Comparison of ENCODE assay signal across 10 mouse cellular contexts in genomic region chr14:29837063-29837462, GRCm38 (mm10).
DNase-seq lines count a peak whose midpoint lies in the region; ATAC-seq lines count a peak whose summit lies in the region.
"Had no signal": no experiment of that assay in that cellular context is flagged by ENCODE, and none has a peak within 500 bp of the region (broad histone marks: within the 10 kb centered on the region; RNA-seq: fewer than 3 reads in every experiment).

No protein-coding gene starts in this region.

- no peaks in the 10 kb centered on the region for H3K9me3 ChIP-seq in kidney, embryonic 15.5 days (replicated peaks)
- H3K9me3 ChIP-seq in forebrain, embryonic 14.5 days (replicated peaks; ENCODE audit: control insufficient read depth, low read length), result no peaks in the 10 kb centered on the region

- H3K36me3 ChIP-seq in kidney, embryonic 15.5 days, result no peaks in the 10 kb centered on the region
- no peaks in the 10 kb centered on the region for H3K36me3 ChIP-seq in forebrain, embryonic 14.5 days (ENCODE audit: control insufficient read depth, insufficient read depth, low read length)

- no peaks in the 10 kb centered on the region for H3K27me3 ChIP-seq in kidney, embryonic 15.5 days
- no peaks in the 10 kb centered on the region for H3K27me3 ChIP-seq in forebrain, embryonic 14.5 days (replicated peaks; ENCODE audit: control insufficient read depth, insufficient read depth, low read length)

- H3K4me2 ChIP-seq in kidney, embryonic 15.5 days, result no peak overlapping the region
- no peak overlapping the region for H3K4me2 ChIP-seq in forebrain, embryonic 14.5 days (ENCODE audit: low read length)

- no peak overlapping the region for H3K27ac ChIP-seq in kidney, embryonic 15.5 days
- no peak overlapping the region for H3K27ac ChIP-seq in forebrain, embryonic 14.5 days (ENCODE audit: low read depth, low read length)

- peak; percentile 12 for DNase-seq in adrenal gland, postnatal 10 days
- DNase-seq in adrenal gland, postnatal 4 days (ENCODE audit: low spot score in 2 of 2), result no peak
- DNase-seq in kidney, adult 18-20 months, result peak; percentile 56
- DNase-seq in right cerebral cortex, adult 2 months (ENCODE audit: low spot score in 2 of 2), result peak; percentile 26 to 31
- no peak for DNase-seq in right cerebral cortex, postnatal 25 days
- DNase-seq in right cerebral cortex, postnatal 14 days, result peak; percentile 25
- no peak for DNase-seq in forebrain, embryonic 14.5 days (ENCODE audit: low spot score)
- DNase-seq: cerebellum, postnatal 36 days had no signal

- no peak overlapping the region for H3K4me3 ChIP-seq in kidney, embryonic 15.5 days (replicated peaks)
- no peak overlapping the region for H3K4me3 ChIP-seq in forebrain, embryonic 14.5 days (ENCODE audit: low read depth, low read length)

- WGBS in kidney, embryonic 15.5 days, result 53% methylated on average over 1 of the region's 1 CpGs
- WGBS in forebrain, embryonic 14.5 days, result 25% methylated on average over 1 of the region's 1 CpGs

- no peak overlapping the region for H3K9ac ChIP-seq in kidney, embryonic 15.5 days
- H3K9ac ChIP-seq in forebrain, embryonic 14.5 days (ENCODE audit: low read length), result no peak overlapping the region

- no peak for ATAC-seq in kidney, embryonic 15.5 days (replicated peaks; ENCODE audit: low FRiP score)
- no peak for ATAC-seq in forebrain, embryonic 14.5 days
- ATAC-seq: hindbrain, embryonic 16.5 days had no signal

- H3K4me1 ChIP-seq in kidney, embryonic 15.5 days, result no peaks in the 10 kb centered on the region
- H3K4me1 ChIP-seq in forebrain, embryonic 14.5 days (ENCODE audit: control insufficient read depth, insufficient read depth, low read length), result no peaks in the 10 kb centered on the region

Comparison
In these comparisons a context has a peak if more than half of its experiments do, and no peak if none do; other contexts are left out.
1. DNase-seq: peak in adrenal gland, postnatal 10 days (single experiment), kidney, adult 18-20 months (single experiment), right cerebral cortex, adult 2 months (2 of 2) and right cerebral cortex, postnatal 14 days (single experiment); none in adrenal gland, postnatal 4 days (0 of 2), right cerebral cortex, postnatal 25 days (single experiment) and forebrain, embryonic 14.5 days (single experiment).